Mouse (Mus musculus): ENCODE measurements at regions not wholly inside any gene's neighbourhood (a gene's known extent, or its start where the extent isn't known, plus 50 kb on each side); places are given as distances from the start of the nearest gene placed in this dataset.

- TF ChIP-seq CTCF (IDR thresholded peaks at IDR 0.05; ENCODE audit: low read depth, low read length) (no peak), POLR2AphosphoS5 (IDR thresholded peaks at IDR 0.05; ENCODE audit: insufficient replicate concordance, low read depth, low read length) (no peak), GATA2 (IDR thresholded peaks at IDR 0.05; ENCODE audit: borderline replicate concordance, low read depth, low read length) (no peak), TAL1 (conservative IDR thresholded peaks at IDR 0.05; ENCODE audit: low read depth, low read length) (no peak), GATA1 (IDR thresholded peaks at IDR 0.05; ENCODE audit: borderline replicate concordance, low read length) (no peak)
Observed at GRCm38 (mm10) chr3:149203451-149203850, 213.1 kb upstream of the Adgrl2 start.
